Mouse (Mus musculus): ENCODE measurements around the gene Gstt3. TPM values are rescaled to one million over a fixed set of nuclear protein-coding genes. Genes with fewer than 3 reads are reported as not detected.

Gene Gstt3
- 0.13 TPM for polyA plus RNA-seq (2012; fragmentation: generic; extraction: Trizol)

GRCm38 (mm10) chr10:75780769-75781578, at the start of gene Gstt3, which contains the start of gene Gm20441:
TSS of gene Gstt3 (minus strand) at chr10:75781414.
TSS of gene Gm20441 (minus strand) at chr10:75780954.
- H3K4me3 ChIP-seq: no peak within 1 kb of the TSS
- no peaks in the 10 kb centered on the region for H3K79me2 ChIP-seq (ENCODE audit: control insufficient read depth, insufficient read depth)
- no peak for TF ChIP-seq SRF (IDR thresholded peaks at IDR 0.05; ENCODE audit: control insufficient read depth, insufficient read length, low read depth)
- no peak for TF ChIP-seq TCF3 (IDR thresholded peaks at IDR 0.05; ENCODE audit: insufficient read length, low read depth)
- TF ChIP-seq MYOG (IDR thresholded peaks at IDR 0.05; ENCODE audit: control insufficient read depth in 1 of 3, insufficient read depth in 1 of 3, insufficient read length in 2 of 3, low read depth in 2 of 3): no peak
- TF ChIP-seq POLR2AphosphoS2 (IDR thresholded peaks at IDR 0.05; ENCODE audit: insufficient read length, low read depth): no peak
- no peak for TF ChIP-seq MAX (IDR thresholded peaks at IDR 0.05; ENCODE audit: low read depth)
- no peak for TF ChIP-seq POLR2A (IDR thresholded peaks at IDR 0.05; ENCODE audit: insufficient read length, low read depth)
- TF ChIP-seq MYOD1 (IDR thresholded peaks at IDR 0.05; ENCODE audit: control insufficient read depth in 1 of 3, insufficient read length in 2 of 3, low read depth in 2 of 3): no peak
- TF ChIP-seq REST (IDR thresholded peaks at IDR 0.05; ENCODE audit: insufficient read depth, insufficient read length): no peak
- no peak for TF ChIP-seq CEBPB (IDR thresholded peaks at IDR 0.05; ENCODE audit: insufficient read depth, poor library complexity, severe bottlenecking)
- TF ChIP-seq TCF12 (IDR thresholded peaks at IDR 0.05; ENCODE audit: insufficient read depth, poor library complexity, severe bottlenecking): no peak
- no peak for TF ChIP-seq E2F4 (IDR thresholded peaks at IDR 0.05; ENCODE audit: insufficient read depth)
- TF ChIP-seq USF1 (IDR thresholded peaks at IDR 0.05; ENCODE audit: low read depth): no peak

GRCm38 (mm10) chr10:75830275-75830670, 49.1 kb upstream of the Gstt3 start:
- no peak overlapping the region for H3K4me2 ChIP-seq (ENCODE audit: low read depth)
- no peak for TF ChIP-seq TCF12 (IDR thresholded peaks at IDR 0.05; ENCODE audit: insufficient read depth, poor library complexity, severe bottlenecking)
- no peak for TF ChIP-seq SRF (IDR thresholded peaks at IDR 0.05; ENCODE audit: control insufficient read depth, insufficient read length, low read depth)
- TF ChIP-seq MYOD1 (IDR thresholded peaks at IDR 0.05; ENCODE audit: control insufficient read depth in 1 of 3, insufficient read length in 2 of 3, low read depth in 2 of 3): no peak
- TF ChIP-seq TCF3 (IDR thresholded peaks at IDR 0.05; ENCODE audit: insufficient read length, low read depth): no peak
- no peak for TF ChIP-seq MYOG (IDR thresholded peaks at IDR 0.05; ENCODE audit: control insufficient read depth in 1 of 3, insufficient read depth in 1 of 3, insufficient read length in 2 of 3, low read depth in 2 of 3)
- no peak for TF ChIP-seq POLR2A (IDR thresholded peaks at IDR 0.05; ENCODE audit: insufficient read length, low read depth)
- TF ChIP-seq E2F4 (IDR thresholded peaks at IDR 0.05; ENCODE audit: insufficient read depth): no peak
- no peak for TF ChIP-seq REST (IDR thresholded peaks at IDR 0.05; ENCODE audit: insufficient read depth, insufficient read length)
- no peak for TF ChIP-seq USF1 (IDR thresholded peaks at IDR 0.05; ENCODE audit: low read depth)
- no peak for TF ChIP-seq POLR2AphosphoS2 (IDR thresholded peaks at IDR 0.05; ENCODE audit: insufficient read length, low read depth)
- no peak for TF ChIP-seq CEBPB (IDR thresholded peaks at IDR 0.05; ENCODE audit: insufficient read depth, poor library complexity, severe bottlenecking)
- no peak for TF ChIP-seq MAX (IDR thresholded peaks at IDR 0.05; ENCODE audit: low read depth)
- H3K27me3 ChIP-seq (ENCODE audit: control insufficient read depth, insufficient read depth, insufficient read length): no peaks in the 10 kb centered on the region
- H3K4me3 ChIP-seq: no peak overlapping the region
- H3ac ChIP-seq (ENCODE audit: control insufficient read depth, insufficient read length): no peak overlapping the region
- no peaks in the 10 kb centered on the region for H3K79me2 ChIP-seq (ENCODE audit: control insufficient read depth, insufficient read depth)
- no peaks in the 10 kb centered on the region for H3K36me3 ChIP-seq (ENCODE audit: control insufficient read depth, insufficient read depth)

More at GRCm38 (mm10) chr10:75780769-75781578, at the start of gene Gstt3, which contains the start of gene Gm20441:
- H3ac ChIP-seq (ENCODE audit: control insufficient read depth, insufficient read length): no peak within 1 kb of the TSS
- peaks cover 31% of the 10 kb centered on the region for H3K27me3 ChIP-seq (ENCODE audit: control insufficient read depth, insufficient read depth, insufficient read length)
- H3K4me2 ChIP-seq (ENCODE audit: low read depth): peak within 1 kb of the TSS; percentile 72
- no peaks in the 10 kb centered on the region for H3K36me3 ChIP-seq (ENCODE audit: control insufficient read depth, insufficient read depth)

GRCm38 (mm10) chr10:75829529-75830274, 48.5 kb upstream of the Gstt3 start:
- H3K4me3 ChIP-seq: no peak overlapping the region
- H3K79me2 ChIP-seq (ENCODE audit: control insufficient read depth, insufficient read depth): no peaks in the 10 kb centered on the region
- no peak overlapping the region for H3K4me2 ChIP-seq (ENCODE audit: low read depth)
- H3ac ChIP-seq (ENCODE audit: control insufficient read depth, insufficient read length): no peak overlapping the region
- no peak for TF ChIP-seq MYOD1 (IDR thresholded peaks at IDR 0.05; ENCODE audit: control insufficient read depth in 1 of 3, insufficient read length in 2 of 3, low read depth in 2 of 3)
- no peak for TF ChIP-seq SRF (IDR thresholded peaks at IDR 0.05; ENCODE audit: control insufficient read depth, insufficient read length, low read depth)
- TF ChIP-seq POLR2A (IDR thresholded peaks at IDR 0.05; ENCODE audit: insufficient read length, low read depth): no peak
- TF ChIP-seq REST (IDR thresholded peaks at IDR 0.05; ENCODE audit: insufficient read depth, insufficient read length): no peak
- TF ChIP-seq MYOG (IDR thresholded peaks at IDR 0.05; ENCODE audit: control insufficient read depth in 1 of 3, insufficient read depth in 1 of 3, insufficient read length in 2 of 3, low read depth in 2 of 3): no peak
- no peak for TF ChIP-seq CEBPB (IDR thresholded peaks at IDR 0.05; ENCODE audit: insufficient read depth, poor library complexity, severe bottlenecking)
- TF ChIP-seq E2F4 (IDR thresholded peaks at IDR 0.05; ENCODE audit: insufficient read depth): no peak
- TF ChIP-seq POLR2AphosphoS2 (IDR thresholded peaks at IDR 0.05; ENCODE audit: insufficient read length, low read depth): no peak
- no peak for TF ChIP-seq TCF3 (IDR thresholded peaks at IDR 0.05; ENCODE audit: insufficient read length, low read depth)
- no peak for TF ChIP-seq USF1 (IDR thresholded peaks at IDR 0.05; ENCODE audit: low read depth)
- TF ChIP-seq TCF12 (IDR thresholded peaks at IDR 0.05; ENCODE audit: insufficient read depth, poor library complexity, severe bottlenecking): no peak
- no peak for TF ChIP-seq MAX (IDR thresholded peaks at IDR 0.05; ENCODE audit: low read depth)
- no peaks in the 10 kb centered on the region for H3K27me3 ChIP-seq (ENCODE audit: control insufficient read depth, insufficient read depth, insufficient read length)
- H3K36me3 ChIP-seq (ENCODE audit: control insufficient read depth, insufficient read depth): no peaks in the 10 kb centered on the region

- H3K4me2 ChIP-seq (ENCODE audit: low read depth): no peak overlapping the region
- H3ac ChIP-seq (ENCODE audit: control insufficient read depth, insufficient read length): no peak overlapping the region
- H3K27me3 ChIP-seq (ENCODE audit: control insufficient read depth, insufficient read depth, insufficient read length): no peaks in the 10 kb centered on the region
- H3K79me2 ChIP-seq (ENCODE audit: control insufficient read depth, insufficient read depth): no peaks in the 10 kb centered on the region
- TF ChIP-seq TCF12 (IDR thresholded peaks at IDR 0.05; ENCODE audit: insufficient read depth, poor library complexity, severe bottlenecking) (no peak), CEBPB (IDR thresholded peaks at IDR 0.05; ENCODE audit: insufficient read depth, poor library complexity, severe bottlenecking) (0 out of 2 replicates have a peak, but pooled peaks have one; percentile 3)
- H3K4me3 ChIP-seq: no peak overlapping the region
- no peaks in the 10 kb centered on the region for H3K36me3 ChIP-seq (ENCODE audit: control insufficient read depth, insufficient read depth)
Measured at GRCm38 (mm10) chr10:75828500-75828931, 47.3 kb upstream of the Gstt3 start.
